Mouse (Mus musculus) lung, postnatal 0 days (tissue): ENCODE measurements around the gene Akap2. TPM values are rescaled to one million over a fixed set of nuclear protein-coding genes. Genes with fewer than 3 reads are reported as not detected.

Experiments used
- ATAC-seq: fragments of 200-750 bp; cut with Nextera tagmentation; 2 replicates; pipeline ENCODE4 v1.8.0; 2017; ENCODE audit warnings: moderate library complexity
- DNase-seq: peaks from one replicate; pipeline ENCODE4 v3.0.0-alpha.2; 2016; ENCODE audit warnings: low spot score
- H3K27ac ChIP-seq: fragments of 300-500 bp; sonication (generic); 2 replicates; pipeline ENCODE4 v1.5.1; 2014; ENCODE audit warnings: antibody characterized with exemption, mild to moderate bottlenecking, low read length, mixed read lengths
- H3K27me3 ChIP-seq: fragments of 300-500 bp; sonication (generic); replicated peaks from 2 replicates; pipeline ENCODE4 v1.6.1; 2014; ENCODE audit warnings: low read length, mixed read lengths; ENCODE audit not compliant: insufficient read depth
- H3K36me3 ChIP-seq: fragments of 300-500 bp; sonication (generic); 2 replicates; pipeline ENCODE4 v1.6.1; 2014; ENCODE audit warnings: low read length, mixed read lengths; ENCODE audit not compliant: insufficient read depth
- H3K4me1 ChIP-seq: fragments of 300-500 bp; sonication (generic); 2 replicates; pipeline ENCODE4 v1.6.1; 2014; ENCODE audit warnings: antibody characterized with exemption, low read depth, low read length, mixed read lengths; ENCODE audit not compliant: insufficient read depth
- H3K4me2 ChIP-seq: fragments of 300-500 bp; sonication (generic); replicated peaks from 2 replicates; pipeline ENCODE4 v1.6.1; 2014; ENCODE audit warnings: low read depth, mild to moderate bottlenecking, low read length, moderate library complexity, mixed read lengths
- H3K4me3 ChIP-seq: fragments of 300-500 bp; sonication (generic); 2 replicates; pipeline ENCODE4 v1.5.1; 2014; ENCODE audit warnings: low read depth, low read length
- H3K9ac ChIP-seq: fragments of 300-500 bp; sonication (generic); replicated peaks from 2 replicates; pipeline ENCODE4 v1.6.1; 2014; ENCODE audit warnings: low read depth, mild to moderate bottlenecking
- H3K9me3 ChIP-seq: fragments of 300-500 bp; sonication (generic); 2 replicates; pipeline ENCODE4 v1.6.1; 2016; ENCODE audit warnings: low read length, mixed read lengths
- CTCF ChIP-seq: IDR thresholded peaks from 2 replicates; pipeline ENCODE4 v1.5.1; 2016; ENCODE audit warnings: antibody characterized with exemption, mild to moderate bottlenecking
- EP300 ChIP-seq: IDR thresholded peaks from 2 replicates; pipeline ENCODE4 v1.6.1; 2016; ENCODE audit warnings: antibody characterized with exemption, mild to moderate bottlenecking, control low read depth
- WGBS: fragments of 180-500 bp; shearing (Covaris S2); extraction: QIAGEN DNeasy Blood & Tissue Kit; methylation state at CpG from one replicate; pipeline ENCODE4 v1.1.7; 2014; 5-methylcytosine and 5-hydroxymethylcytosine counted together
- polyA plus RNA-seq: library from polyadenylated mRNA; unstranded; fragments of >200 nt; fragmentation: Nextera tagmentation; extraction: Ambion mirVana; gene quantifications from 2 replicates; pipeline ENCODE4 v1.2.1, GENCODE M21; 2015

Akap2 gene
- polyA plus RNA-seq, 1 experiment from 2014 or later = 112 TPM

DNA sequence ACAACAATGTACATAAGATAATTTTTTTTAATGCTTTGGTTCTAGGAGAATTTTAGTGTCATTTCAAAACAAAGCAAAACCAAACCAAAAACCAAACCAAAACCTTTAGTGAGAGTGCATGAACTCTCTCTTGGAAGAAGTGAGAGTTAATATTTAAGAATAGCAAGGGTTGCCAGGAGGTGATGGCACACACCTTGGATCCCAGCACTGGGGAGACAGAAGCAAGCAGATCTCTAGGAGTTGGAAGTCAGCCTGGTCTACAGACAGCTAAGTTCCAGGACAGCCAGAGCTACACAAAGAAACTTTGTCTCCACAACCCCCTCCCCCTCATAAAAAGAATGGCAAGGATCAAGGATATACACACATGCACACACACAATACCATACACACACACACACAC lies 195.6 kb downstream of the Akap2 start:
- H3K9ac ChIP-seq = no peak overlapping the region
- no peak overlapping the region for H3K4me2 ChIP-seq
- H3K27me3 ChIP-seq = no peaks in the 10 kb centered on the region
- ATAC-seq (no peak), DNase-seq (no peak)
- H3K4me3 ChIP-seq = no peak overlapping the region
- H3K4me1 ChIP-seq = no peaks in the 10 kb centered on the region
- H3K27ac ChIP-seq = no peak overlapping the region
- H3K36me3 ChIP-seq = no peaks in the 10 kb centered on the region
- no peaks in the 10 kb centered on the region for H3K9me3 ChIP-seq
- TF ChIP-seq EP300 = no peak
- TF ChIP-seq CTCF = no peak

DNA sequence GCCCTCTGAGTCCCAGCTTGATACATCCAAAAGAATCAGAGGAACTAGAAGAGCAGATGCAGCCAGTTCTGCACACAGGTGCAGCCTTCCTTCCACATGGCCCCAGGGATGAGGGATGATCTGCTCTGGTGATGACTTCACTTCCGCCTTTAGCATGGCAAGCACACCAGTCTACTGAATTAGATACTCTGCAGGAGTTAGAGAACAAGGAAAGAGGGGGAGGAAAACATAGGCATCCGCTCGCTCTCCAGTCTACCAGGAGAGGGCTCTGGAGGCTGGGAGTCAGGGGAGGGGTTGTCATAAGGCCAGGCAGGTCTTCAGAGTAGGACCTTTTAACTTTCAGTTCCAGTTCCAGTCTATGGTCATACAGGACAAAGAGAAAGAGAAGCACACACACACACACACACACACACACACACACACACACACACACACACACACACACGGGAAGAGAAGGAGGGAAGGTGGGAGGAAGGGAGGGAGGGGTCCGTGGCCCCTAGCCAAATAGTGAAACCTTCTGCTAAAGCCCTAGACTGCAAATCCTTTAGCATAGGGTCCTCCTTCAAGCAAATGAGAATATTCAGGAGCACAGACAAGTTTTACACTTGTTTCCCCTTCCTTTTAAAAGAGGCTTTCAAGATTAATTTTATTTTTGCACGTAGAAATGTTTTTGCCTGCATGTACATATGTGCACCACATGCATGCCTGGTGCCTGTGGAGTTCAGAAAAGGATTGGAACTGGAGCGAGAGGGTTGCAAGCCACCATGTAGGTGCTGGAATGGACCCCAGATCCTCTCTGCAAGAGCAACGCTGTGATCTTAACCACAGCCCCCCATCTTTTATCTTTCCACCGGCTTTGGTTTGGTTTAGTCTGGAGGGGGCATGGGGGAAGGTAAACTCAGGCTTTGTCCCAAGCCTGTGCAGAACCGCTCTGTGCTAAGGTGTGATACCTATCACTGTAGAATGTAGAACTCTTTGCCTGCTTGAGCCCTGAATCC lies 197.0 kb downstream of the Akap2 start:
- TF ChIP-seq CTCF (peak; percentile 45), EP300 (no peak)
- peak overlapping the region; percentile 56; the same call in 1 of the 2 replicates for H3K4me2 ChIP-seq
- no peak for DNase-seq
- no peak overlapping the region for H3K27ac ChIP-seq
- WGBS = 56% methylated on average over 10 of the region's 10 CpGs
- ATAC-seq = peak; percentile 20; the same call in 1 of the 2 replicates
- no peaks in the 10 kb centered on the region for H3K27me3 ChIP-seq
- no peak overlapping the region for H3K9ac ChIP-seq
- no peak overlapping the region for H3K4me3 ChIP-seq
- H3K9me3 ChIP-seq = no peaks in the 10 kb centered on the region
- no peaks in the 10 kb centered on the region for H3K4me1 ChIP-seq
- H3K36me3 ChIP-seq = no peaks in the 10 kb centered on the region

DNA sequence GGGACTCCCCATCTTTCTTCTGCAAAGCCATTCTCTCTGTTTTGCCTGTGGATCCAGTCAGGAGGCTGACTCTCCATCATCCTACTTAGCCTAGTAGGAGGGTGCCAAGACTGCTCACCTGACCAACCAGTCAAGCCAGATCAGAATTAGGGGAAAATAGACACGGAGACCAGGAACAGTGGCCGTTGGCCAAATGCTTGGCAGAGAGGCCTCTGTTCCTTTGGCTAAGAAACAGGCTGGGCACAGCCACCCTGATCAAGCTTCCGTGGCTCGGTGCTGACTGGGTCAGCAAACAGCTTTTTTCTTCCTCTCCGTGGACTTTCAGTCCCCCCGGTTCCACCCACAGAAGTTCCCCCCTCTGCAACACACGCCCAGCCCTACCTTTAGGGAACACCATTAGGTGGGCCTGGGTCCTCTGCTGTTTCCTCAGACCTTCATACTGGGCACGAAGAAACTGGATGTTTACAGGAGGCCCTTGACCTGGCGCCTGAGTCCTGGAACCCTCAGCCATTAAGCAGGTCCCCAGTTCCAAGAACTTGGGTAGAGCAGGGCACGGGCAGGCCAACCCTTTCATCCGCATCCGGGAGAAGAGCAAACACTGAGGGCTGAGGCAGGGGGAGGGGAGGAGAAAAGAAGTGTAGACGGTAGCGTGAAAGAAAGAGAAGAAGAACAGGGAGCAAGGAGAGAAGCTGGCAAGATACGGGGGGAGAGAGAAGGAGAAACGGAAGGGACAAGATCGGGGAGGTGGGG lies 197.9 kb downstream of the Akap2 start:
- DNase-seq = peak; percentile 66
- TF ChIP-seq CTCF = no peak
- no peak for TF ChIP-seq EP300
- Histone ChIP-seq H3K9ac (0 out of 2 replicates have a peak overlapping the region, but pooled peaks have one; percentile 16), H3K4me2 (peak overlapping the region; percentile 56), H3K36me3 (no peaks in the 10 kb centered on the region), H3K27ac (peak overlapping the region; percentile 60), H3K4me1 (no peaks in the 10 kb centered on the region), H3K27me3 (no peaks in the 10 kb centered on the region), H3K4me3 (peak overlapping the region; percentile 14; the same call in 1 of the 2 replicates), H3K9me3 (no peaks in the 10 kb centered on the region)
- ATAC-seq = peak; percentile 80
- WGBS = 24% methylated on average over 17 of the region's 17 CpGs

DNA sequence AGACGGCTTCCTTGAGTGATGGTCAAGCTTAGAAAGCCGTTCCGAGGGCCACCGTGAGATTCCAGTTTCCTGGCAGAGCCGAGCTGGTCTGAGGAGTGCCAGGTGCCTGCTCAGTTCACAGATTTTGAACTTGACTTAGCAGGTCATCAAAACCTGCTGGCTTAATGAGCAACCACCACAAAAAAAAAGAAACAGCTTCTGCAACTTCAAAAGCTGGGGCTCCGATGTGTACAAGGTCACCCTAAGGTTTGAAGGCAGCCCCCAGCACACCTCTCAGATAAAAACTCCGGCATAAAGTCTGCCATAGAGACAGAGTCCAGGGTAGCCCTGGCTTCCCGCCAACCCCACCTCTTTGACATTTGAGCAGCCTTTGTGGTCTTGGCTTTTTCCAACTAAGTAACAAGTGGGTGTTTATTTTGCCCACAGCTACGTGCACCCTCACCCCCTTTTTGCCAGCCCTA lies 198.8 kb downstream of the Akap2 start, which contains the start of gene D630039A03Rik:
D630039A03Rik (minus strand) TSS at position 97 of the 461 bp plus-strand sequence.
- peak; percentile 45 for DNase-seq
- ATAC-seq = 0 out of 2 replicates have a peak, but pooled peaks have one; percentile 18
- peak within 1 kb of the TSS; percentile 60 for H3K27ac ChIP-seq
- TF ChIP-seq CTCF (no peak), EP300 (no peak)
- peak within 1 kb of the TSS; percentile 56 for H3K4me2 ChIP-seq
- H3K27me3 ChIP-seq = no peaks in the 10 kb centered on the region
- H3K9me3 ChIP-seq = no peaks in the 10 kb centered on the region
- peak within 1 kb of the TSS; percentile 14; the same call in 1 of the 2 replicates for H3K4me3 ChIP-seq
- 0 out of 2 replicates have a peak within 1 kb of the TSS, but pooled peaks have one; percentile 16 for H3K9ac ChIP-seq
- no peaks in the 10 kb centered on the region for H3K4me1 ChIP-seq
- H3K36me3 ChIP-seq = no peaks in the 10 kb centered on the region
- WGBS = 13% methylated on average over 9 of the region's 9 CpGs

DNA sequence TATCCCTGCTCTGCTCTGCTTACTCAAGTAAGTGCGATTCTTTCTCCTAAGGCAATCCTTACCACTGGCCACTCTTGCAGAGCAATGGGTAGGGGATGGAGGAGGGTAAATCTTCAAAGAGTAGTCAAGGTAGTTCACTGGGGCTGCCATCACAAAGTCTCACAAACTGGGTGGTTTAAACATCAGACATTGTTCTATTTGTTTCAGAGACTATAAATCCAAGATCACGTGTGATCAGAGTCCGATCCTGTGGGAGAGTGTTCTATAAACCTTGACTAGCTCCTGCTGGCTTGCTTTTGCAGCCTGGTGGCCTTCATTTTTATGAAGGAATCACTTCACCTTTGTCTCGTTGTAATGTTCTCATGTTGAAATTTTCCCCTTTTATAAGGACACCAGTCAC lies 199.3 kb downstream of the Akap2 start:
- no peak for ATAC-seq
- TF ChIP-seq CTCF (no peak), EP300 (no peak)
- no peak overlapping the region for H3K4me3 ChIP-seq
- H3K4me2 ChIP-seq = no peak overlapping the region
- DNase-seq = no peak
- H3K4me1 ChIP-seq = no peaks in the 10 kb centered on the region
- H3K9ac ChIP-seq = no peak overlapping the region
- 59% methylated on average over 4 of the region's 4 CpGs for WGBS
- no peak overlapping the region for H3K27ac ChIP-seq
- no peaks in the 10 kb centered on the region for H3K27me3 ChIP-seq
- H3K9me3 ChIP-seq = no peaks in the 10 kb centered on the region
- H3K36me3 ChIP-seq = no peaks in the 10 kb centered on the region
